Mouse (Mus musculus): ENCODE measurements around the gene Spag4. TPM values are rescaled to one million over a fixed set of nuclear protein-coding genes. Genes with fewer than 3 reads are reported as not detected.
"Not testable (repeated sequence)": the region's sequence is repeated elsewhere in the genome, so short reads cannot be mapped to it uniquely, and the experiment has no call there.

Gene Spag4
- polyA plus RNA-seq, 1 experiment from 2014 or later, result 3.9 TPM

GRCm38 (mm10) chr2:156091926-156092325 lies 27.0 kb downstream of the Spag4 start:
- 54% methylated on average over 5 of the region's 5 CpGs for WGBS

GRCm38 (mm10) chr2:156110627-156111357 lies 45.8 kb downstream of the Spag4 start:
- ATAC-seq (ENCODE audit: insufficient read depth) (peak; percentile 79), DNase-seq (peak; percentile 60)
- H3K36me3 ChIP-seq (ENCODE audit: insufficient read depth), result peaks cover 16% of the 10 kb centered on the region
- no peaks in the 10 kb centered on the region for H3K27me3 ChIP-seq (ENCODE audit: insufficient read depth, low read length)
- H3K27ac ChIP-seq (ENCODE audit: low read depth), result peak overlapping the region; percentile 94
- H3K9ac ChIP-seq, result peak overlapping the region; percentile 98
- H3K4me1 ChIP-seq (ENCODE audit: insufficient read depth), result peaks cover 8% of the 10 kb centered on the region
- peak overlapping the region; percentile 81 for H3K4me2 ChIP-seq
- H3K4me3 ChIP-seq (ENCODE audit: low read depth, low read length), result peak overlapping the region; percentile 95
- WGBS, result under 1% methylated on average over 16 of the region's 16 CpGs
- no peaks in the 10 kb centered on the region for H3K9me3 ChIP-seq (ENCODE audit: low read depth, low read length)
- TF ChIP-seq CTCF (IDR thresholded peaks at IDR 0.05; ENCODE audit: low read depth), result no peak

More at GRCm38 (mm10) chr2:156091926-156092325, 27.0 kb downstream of the Spag4 start:
- no peaks in the 10 kb centered on the region for H3K9me3 ChIP-seq (ENCODE audit: low read depth, low read length)
- peaks cover 43% of the 10 kb centered on the region for H3K36me3 ChIP-seq (ENCODE audit: insufficient read depth)
- no peaks in the 10 kb centered on the region for H3K4me1 ChIP-seq (ENCODE audit: insufficient read depth)
- H3K27ac ChIP-seq (ENCODE audit: low read depth), result no peak overlapping the region
- TF ChIP-seq CTCF (IDR thresholded peaks at IDR 0.05; ENCODE audit: low read depth), result no peak
- no peak overlapping the region for H3K4me2 ChIP-seq
- H3K27me3 ChIP-seq (ENCODE audit: insufficient read depth, low read length), result no peaks in the 10 kb centered on the region
- DNase-seq, result peak; percentile 72
- no peak overlapping the region for H3K9ac ChIP-seq
- 0 out of 2 replicates have a peak, but pooled peaks have one; percentile 44 for ATAC-seq (ENCODE audit: insufficient read depth)
- H3K4me3 ChIP-seq (ENCODE audit: low read depth, low read length), result no peak overlapping the region

- peak; percentile 93 for ATAC-seq (ENCODE audit: insufficient read depth)
Observed at GRCm38 (mm10) chr2:156111358-156112079, 46.5 kb downstream of the Spag4 start, which contains the start of the genes Cpne1 and Rbm12. TSS of gene Cpne1 (minus strand) at chr2:156111965. TSS of gene Rbm12 (minus strand) at chr2:156111978.

GRCm38 (mm10) chr2:156112080-156112423 lies 47.1 kb downstream of the Spag4 start:
- Histone ChIP-seq H3K27ac (ENCODE audit: low read depth) (peak overlapping the region; percentile 94), H3K4me3 (ENCODE audit: low read depth, low read length) (peak overlapping the region; percentile 95), H3K9ac (peak overlapping the region; percentile 98; the same call in 1 of the 2 replicates), H3K4me2 (peak overlapping the region; percentile 81)
- ATAC-seq (ENCODE audit: insufficient read depth), result peak; percentile 12; the same call in 1 of the 2 replicates
- H3K4me1 ChIP-seq (ENCODE audit: insufficient read depth); H3K27me3 ChIP-seq (ENCODE audit: insufficient read depth, low read length); H3K9me3 ChIP-seq (ENCODE audit: low read depth, low read length); H3K36me3 ChIP-seq (ENCODE audit: insufficient read depth); DNase-seq: not testable (repeated sequence)
- 20% methylated on average over 5 of the region's 5 CpGs for WGBS

More at GRCm38 (mm10) chr2:156111358-156112079, 46.5 kb downstream of the Spag4 start, which contains the start of the genes Cpne1 and Rbm12:
- peak within 1 kb of the TSS; percentile 98 for H3K9ac ChIP-seq
- peak; percentile 97 for DNase-seq
- H3K4me2 ChIP-seq, result peak within 1 kb of the TSS; percentile 81
- no peaks in the 10 kb centered on the region for H3K9me3 ChIP-seq (ENCODE audit: low read depth, low read length)
- no peaks in the 10 kb centered on the region for H3K27me3 ChIP-seq (ENCODE audit: insufficient read depth, low read length)
- under 1% methylated on average over 74 of the region's 74 CpGs for WGBS
- H3K4me1 ChIP-seq (ENCODE audit: insufficient read depth), result peaks cover 8% of the 10 kb centered on the region
- no peak for TF ChIP-seq CTCF (IDR thresholded peaks at IDR 0.05; ENCODE audit: low read depth)
- H3K4me3 ChIP-seq (ENCODE audit: low read depth, low read length), result peak within 1 kb of the TSS; percentile 95
- H3K27ac ChIP-seq (ENCODE audit: low read depth), result peak within 1 kb of the TSS; percentile 94
- peaks cover 8% of the 10 kb centered on the region; the same call in 1 of the 2 replicates for H3K36me3 ChIP-seq (ENCODE audit: insufficient read depth)

- peaks cover 8% of the 10 kb centered on the region; the same call in 1 of the 2 replicates for H3K36me3 ChIP-seq (ENCODE audit: insufficient read depth)
- no peak for TF ChIP-seq CTCF (IDR thresholded peaks at IDR 0.05; ENCODE audit: low read depth)
- ATAC-seq (ENCODE audit: insufficient read depth) (no peak), DNase-seq (no peak)
- no peaks in the 10 kb centered on the region for H3K4me1 ChIP-seq (ENCODE audit: insufficient read depth)
- no peaks in the 10 kb centered on the region for H3K9me3 ChIP-seq (ENCODE audit: low read depth, low read length)
- H3K4me2 ChIP-seq, result no peak overlapping the region
- H3K27ac ChIP-seq (ENCODE audit: low read depth), result no peak overlapping the region
- no peak overlapping the region for H3K9ac ChIP-seq
- H3K27me3 ChIP-seq (ENCODE audit: insufficient read depth, low read length), result no peaks in the 10 kb centered on the region
- no peak overlapping the region for H3K4me3 ChIP-seq (ENCODE audit: low read depth, low read length)
Observed at GRCm38 (mm10) chr2:156119566-156119965, 54.6 kb downstream of the Spag4 start.

Other genes with a start within 250 kb of the Spag4 start
- gene BC029722, start 245.7 kb upstream of the Spag4 start, polyA plus RNA-seq (2014; fragmentation: Nextera tagmentation; extraction: Ambion mirVana), result 8.9 and 9.2 TPM in 2 replicates
- 179 and 194 TPM in 2 replicates for gene Eif6, start 238.2 kb upstream of the Spag4 start, polyA plus RNA-seq (2014; fragmentation: Nextera tagmentation; extraction: Ambion mirVana)
- 0.04 and 0.11 TPM in 2 replicates for gene Fam83c, start 230.3 kb upstream of the Spag4 start, polyA plus RNA-seq (2014; fragmentation: Nextera tagmentation; extraction: Ambion mirVana)
- gene Uqcc1, start 134.9 kb upstream of the Spag4 start, polyA plus RNA-seq (2014; fragmentation: Nextera tagmentation; extraction: Ambion mirVana), result 52.0 and 52.9 TPM in 2 replicates
- not detected in 2 replicates for gene Gm15557, start 124.4 kb upstream of the Spag4 start, polyA plus RNA-seq (2014; fragmentation: Nextera tagmentation; extraction: Ambion mirVana)
- 0.34 and 0.41 TPM in 2 replicates for gene Gdf5, start 119.8 kb upstream of the Spag4 start, polyA plus RNA-seq (2014; fragmentation: Nextera tagmentation; extraction: Ambion mirVana)
- gene Cep250, start 108.7 kb upstream of the Spag4 start, polyA plus RNA-seq (2014; fragmentation: Nextera tagmentation; extraction: Ambion mirVana), result 23.5 and 24.6 TPM in 2 replicates
- gene 6430550D23Rik, start 57.2 kb upstream of the Spag4 start, polyA plus RNA-seq (2014; fragmentation: Nextera tagmentation; extraction: Ambion mirVana), result 0.51 and 1.9 TPM in 2 replicates
- 219 and 239 TPM in 2 replicates for gene Ergic3, start 57.1 kb upstream of the Spag4 start, polyA plus RNA-seq (2014; fragmentation: Nextera tagmentation; extraction: Ambion mirVana)
- gene Fer1l4, start 12.2 kb upstream of the Spag4 start, polyA plus RNA-seq (2014; fragmentation: Nextera tagmentation; extraction: Ambion mirVana), result not detected in 2 replicates
- 66.7 and 70.2 TPM in 2 replicates for gene Cpne1, start 46.8 kb downstream of the Spag4 start, polyA plus RNA-seq (2014; fragmentation: Nextera tagmentation; extraction: Ambion mirVana)
- 36.9 and 41.2 TPM in 2 replicates for gene Rbm12, start 46.8 kb downstream of the Spag4 start, polyA plus RNA-seq (2014; fragmentation: Nextera tagmentation; extraction: Ambion mirVana)
- gene Gm28036, start 61.9 kb downstream of the Spag4 start, polyA plus RNA-seq (2014; fragmentation: Nextera tagmentation; extraction: Ambion mirVana), result 11.0 and 16.6 TPM in 2 replicates
- gene Romo1, start 78.9 kb downstream of the Spag4 start, polyA plus RNA-seq (2014; fragmentation: Nextera tagmentation; extraction: Ambion mirVana), result 396 and 414 TPM in 2 replicates
- gene Nfs1, start 79.0 kb downstream of the Spag4 start, polyA plus RNA-seq (2014; fragmentation: Nextera tagmentation; extraction: Ambion mirVana), result 37.5 and 40.9 TPM in 2 replicates
- gene Rbm39, start 115.1 kb downstream of the Spag4 start, polyA plus RNA-seq (2014; fragmentation: Nextera tagmentation; extraction: Ambion mirVana), result 563 and 569 TPM in 2 replicates
- 73.6 and 77.3 TPM in 2 replicates for gene Phf20, start 131.3 kb downstream of the Spag4 start, polyA plus RNA-seq (2014; fragmentation: Nextera tagmentation; extraction: Ambion mirVana)
- gene Cnbd2, start 247.1 kb downstream of the Spag4 start, polyA plus RNA-seq (2014; fragmentation: Nextera tagmentation; extraction: Ambion mirVana), result 3.5 and 3.9 TPM in 2 replicates
- gene Scand1, start 247.5 kb downstream of the Spag4 start, polyA plus RNA-seq (2014; fragmentation: Nextera tagmentation; extraction: Ambion mirVana), result 61.0 and 66.3 TPM in 2 replicates

All from lung, embryonic 14.5 days (tissue).